Comparison of ENCODE assay signal across 10 mouse cellular contexts in the genomic region with DNA sequence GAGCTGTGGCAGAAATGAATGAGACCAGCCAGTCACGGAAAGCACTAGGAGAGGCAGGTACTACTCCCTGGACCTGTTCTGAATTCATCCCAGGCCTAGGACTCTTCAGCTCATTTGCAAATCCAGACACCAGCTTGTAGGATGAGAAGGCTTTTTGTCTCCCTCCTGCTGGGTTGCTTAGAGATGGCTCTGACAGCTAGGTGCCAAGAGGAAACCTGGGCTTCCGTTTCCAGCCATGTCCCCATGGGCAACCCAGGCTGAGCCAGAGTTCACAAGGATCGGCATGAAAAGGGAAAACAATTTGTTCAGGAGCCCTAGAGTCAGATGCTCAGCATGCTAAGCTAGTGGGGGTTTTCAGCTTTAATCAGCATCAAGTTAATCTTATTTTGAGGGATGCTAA.
"Had no signal": no experiment of that assay in that cellular context is flagged by ENCODE, and none has a peak within 500 bp of the region (broad histone marks: within the 10 kb centered on the region; RNA-seq: fewer than 3 reads in every experiment).

No protein-coding gene starts in this region.

- H3K27ac ChIP-seq: limb, embryonic 13.5 days; liver, embryonic 14.5 days; midbrain, embryonic 13.5 days; stomach, embryonic 15.5 days had no signal

- H3K9ac ChIP-seq: limb, embryonic 13.5 days; liver, embryonic 14.5 days; midbrain, embryonic 13.5 days; stomach, embryonic 15.5 days had no signal

- H3K4me3 ChIP-seq: limb, embryonic 13.5 days; midbrain, embryonic 13.5 days; stomach, embryonic 15.5 days had no signal

- H3K36me3 ChIP-seq: limb, embryonic 13.5 days; midbrain, embryonic 13.5 days; stomach, embryonic 15.5 days had no signal

- H3K27me3 ChIP-seq: limb, embryonic 13.5 days; midbrain, embryonic 13.5 days; stomach, embryonic 15.5 days had no signal

- H3K4me1 ChIP-seq: limb, embryonic 13.5 days; midbrain, embryonic 13.5 days; stomach, embryonic 15.5 days had no signal

- H3K4me2 ChIP-seq: limb, embryonic 13.5 days; midbrain, embryonic 13.5 days; stomach, embryonic 15.5 days had no signal

- H3K9me3 ChIP-seq: limb, embryonic 13.5 days; midbrain, embryonic 13.5 days; stomach, embryonic 15.5 days had no signal

- ATAC-seq: midbrain, embryonic 13.5 days had no signal

- DNase-seq: kidney, postnatal 25 days; layer of hippocampus, adult 9-11 months; lung, adult 18-20 months; right cerebral cortex, postnatal 14 days; thymus, adult 2 months; thymus, postnatal 25 days had no signal
